16 mouse cellular contexts compared by ENCODE assay signal in genomic region chr4:155142836-155143235, GRCm38 (mm10). TPM values are rescaled to one million over a fixed set of nuclear protein-coding genes. Genes with fewer than 3 reads are reported as not detected.
DNase-seq lines count a peak whose midpoint lies in the region; ATAC-seq and TF ChIP-seq lines count a peak whose summit lies in the region.
"Had no signal": no experiment of that assay in that cellular context is flagged by ENCODE, and none has a peak within 500 bp of the region (broad histone marks: within the 10 kb centered on the region; RNA-seq: fewer than 3 reads in every experiment).

No protein-coding gene starts in this region.

- ATAC-seq in heart, embryonic 13.5 days (ENCODE audit: extremely low read depth, insufficient number of reproducible peaks, low FRiP score, low TSS enrichment), result no peak
- ATAC-seq in embryonic facial prominence, embryonic 14.5 days (ENCODE audit: low read depth), result no peak
- ATAC-seq in limb, embryonic 14.5 days (ENCODE audit: low FRiP score, low read depth), result no peak
- ATAC-seq: hindbrain, embryonic 16.5 days had no signal

- no peak overlapping the region for H3K4me3 ChIP-seq in heart, embryonic 13.5 days
- H3K4me3 ChIP-seq in layer of hippocampus, adult 2 months, result no peak overlapping the region
- no peak overlapping the region for H3K4me3 ChIP-seq in embryonic facial prominence, embryonic 14.5 days (ENCODE audit: low read depth, low read length)
- H3K4me3 ChIP-seq in limb, embryonic 14.5 days (replicated peaks; ENCODE audit: low read length), result no peak overlapping the region
- H3K4me3 ChIP-seq: megakaryocyte, embryonic 14.5 days had no signal

- H3K27me3 ChIP-seq in heart, embryonic 13.5 days (replicated peaks), result no peaks in the 10 kb centered on the region
- H3K27me3 ChIP-seq in embryonic facial prominence, embryonic 14.5 days (replicated peaks; ENCODE audit: control insufficient read depth, insufficient read depth, low read length), result no peaks in the 10 kb centered on the region
- no peaks in the 10 kb centered on the region for H3K27me3 ChIP-seq in limb, embryonic 14.5 days (ENCODE audit: control insufficient read depth, insufficient read depth, low read length)

- WGBS in heart, embryonic 13.5 days, result 89% methylated on average over 5 of the region's 5 CpGs
- WGBS in embryonic facial prominence, embryonic 14.5 days, result 88% methylated on average over 5 of the region's 5 CpGs
- WGBS in limb, embryonic 14.5 days, result 94% methylated on average over 5 of the region's 5 CpGs

- intact Hi-C loops in heart, postnatal 36 days (cut with DNase I), result no loop called here

- no peaks in the 10 kb centered on the region for H3K36me3 ChIP-seq in heart, embryonic 13.5 days
- no peaks in the 10 kb centered on the region for H3K36me3 ChIP-seq in embryonic facial prominence, embryonic 14.5 days (ENCODE audit: control insufficient read depth, insufficient read depth, low read length)
- no peaks in the 10 kb centered on the region for H3K36me3 ChIP-seq in limb, embryonic 14.5 days (ENCODE audit: control insufficient read depth, insufficient read depth, low read length)

- TF ChIP-seq CTCF in layer of hippocampus, adult 2 months (conservative IDR thresholded peaks at IDR 0.05), result no peak

- TF ChIP-seq POLR2A in limb, embryonic 14.5 days (IDR thresholded peaks at IDR 0.05; ENCODE audit: borderline replicate concordance, extremely low read depth, insufficient read depth, insufficient read length), result no peak

- H3K27ac ChIP-seq in heart, embryonic 13.5 days (replicated peaks), result peak overlapping the region; percentile 96
- H3K27ac ChIP-seq in layer of hippocampus, adult 2 months, result peak overlapping the region; percentile 90; the same call in 1 of the 2 replicates
- peak overlapping the region; percentile 99 for H3K27ac ChIP-seq in embryonic facial prominence, embryonic 14.5 days (replicated peaks; ENCODE audit: low read depth, low read length)
- H3K27ac ChIP-seq in limb, embryonic 14.5 days (replicated peaks; ENCODE audit: low read depth, low read length), result peak overlapping the region; percentile 99

- peaks cover 48% of the 10 kb centered on the region for H3K4me1 ChIP-seq in heart, embryonic 13.5 days
- peaks cover 51% of the 10 kb centered on the region for H3K4me1 ChIP-seq in embryonic facial prominence, embryonic 14.5 days (ENCODE audit: control insufficient read depth, insufficient read depth, low read length)
- peaks cover 80% of the 10 kb centered on the region for H3K4me1 ChIP-seq in limb, embryonic 14.5 days (ENCODE audit: control insufficient read depth, insufficient read depth, low read length)

- no peak overlapping the region for H3K4me2 ChIP-seq in heart, embryonic 13.5 days
- no peak overlapping the region for H3K4me2 ChIP-seq in embryonic facial prominence, embryonic 14.5 days (ENCODE audit: low read depth, low read length)
- no peak overlapping the region for H3K4me2 ChIP-seq in limb, embryonic 14.5 days (replicated peaks; ENCODE audit: low read depth, low read length, severe bottlenecking)

- H3K9ac ChIP-seq in heart, embryonic 13.5 days, result no peak overlapping the region
- H3K9ac ChIP-seq in embryonic facial prominence, embryonic 14.5 days (ENCODE audit: low read depth, low read length), result no peak overlapping the region
- H3K9ac ChIP-seq in limb, embryonic 14.5 days (ENCODE audit: low read depth, low read length, severe bottlenecking), result no peak overlapping the region

- H3K9me3 ChIP-seq in heart, embryonic 13.5 days, result no peaks in the 10 kb centered on the region
- H3K9me3 ChIP-seq in embryonic facial prominence, embryonic 14.5 days (ENCODE audit: control insufficient read depth, low read length), result no peaks in the 10 kb centered on the region
- no peaks in the 10 kb centered on the region for H3K9me3 ChIP-seq in limb, embryonic 14.5 days (ENCODE audit: control insufficient read depth, low read length)
- H3K9me3 ChIP-seq: megakaryocyte, embryonic 14.5 days had no signal

- DNase-seq in heart, postnatal 36 days, result no peak
- no peak for DNase-seq in layer of hippocampus, adult 2 months (ENCODE audit: low spot score in 2 of 2)
- no peak for DNase-seq in layer of hippocampus, postnatal 36 days
- no peak for DNase-seq in embryonic facial prominence, embryonic 14.5 days (ENCODE audit: low spot score)
- DNase-seq in limb, embryonic 14.5 days (ENCODE audit: low spot score), result no peak
- DNase-seq in adrenal gland, postnatal 36 days, result no peak
- DNase-seq in Muller cell, postnatal 12 days (ENCODE audit: inconsistent ontology term), result no peak
- DNase-seq: B cell, adult 2 months; cerebellum, adult 11 months; kidney, postnatal 10 days; left cerebral cortex, postnatal 4 days; right cerebral cortex, postnatal 4 days; thymus, adult 2 months had no signal

RNA-seq across cellular contexts. Expression of gene Morn1, which starts 56.5 kb away (rescaled TPM):
- polyA plus RNA-seq in heart, embryonic 13.5 days (2015; fragmentation: Nextera tagmentation; extraction: Ambion mirVana), result 2.1 and 2.3 TPM in 2 replicates
- 1 to 10 TPM in 1 of 2 experiments, under 1 TPM in 1; 0.89 to 1.7 TPM for total RNA-seq in heart, postnatal 36 days (2021)
- 10 to 100 TPM; 11.8 to 14.0 TPM for total RNA-seq in layer of hippocampus, adult 2 months (2021)
- total RNA-seq in layer of hippocampus, postnatal 36 days (2021), result 10 to 100 TPM; 11.6 to 12.6 TPM
- 3.9 and 4.7 TPM in 2 replicates for polyA plus RNA-seq in embryonic facial prominence, embryonic 14.5 days (2014; fragmentation: Nextera tagmentation; extraction: Ambion mirVana)
- 6.5 and 7.9 TPM in 2 replicates for polyA plus RNA-seq in limb, embryonic 14.5 days (2012; rRNA removed)
- 4.5 and 4.7 TPM in 2 replicates for polyA plus RNA-seq in limb, embryonic 14.5 days (2014; fragmentation: Nextera tagmentation; extraction: Ambion mirVana)
- total RNA-seq in adrenal gland, postnatal 36 days (2021), result 1 to 10 TPM; 7.7 to 7.9 TPM

RNA-seq across cellular contexts. Expression of gene Rer1, which starts 56.7 kb away (rescaled TPM):
- polyA plus RNA-seq in heart, embryonic 13.5 days (2015; fragmentation: Nextera tagmentation; extraction: Ambion mirVana), result 114 and 126 TPM in 2 replicates
- total RNA-seq in heart, postnatal 36 days (2021), result 10 to 100 TPM; 67.0 to 72.9 TPM
- 10 to 100 TPM; 60.6 to 63.0 TPM for total RNA-seq in layer of hippocampus, adult 2 months (2021)
- 10 to 100 TPM; 65.6 to 68.8 TPM for total RNA-seq in layer of hippocampus, postnatal 36 days (2021)
- 180 and 187 TPM in 2 replicates for polyA plus RNA-seq in embryonic facial prominence, embryonic 14.5 days (2014; fragmentation: Nextera tagmentation; extraction: Ambion mirVana)
- polyA plus RNA-seq in limb, embryonic 14.5 days (2012; rRNA removed), result 121 and 129 TPM in 2 replicates
- 173 and 175 TPM in 2 replicates for polyA plus RNA-seq in limb, embryonic 14.5 days (2014; fragmentation: Nextera tagmentation; extraction: Ambion mirVana)
- total RNA-seq in adrenal gland, postnatal 36 days (2021), result 100 to 1,000 TPM; 106 to 114 TPM
